Mouse (Mus musculus) bone marrow macrophage, adult 2 months (primary cell): ENCODE measurements at regions not wholly inside any gene's neighbourhood (a gene's known extent, or its start where the extent isn't known, plus 50 kb on each side); places are given as distances from the start of the nearest gene placed in this dataset.

ENCODE experiments used
- H3K27ac ChIP-seq: 2 replicates; pipeline ENCODE4 v1.5.1; 2012; ENCODE audit warnings: low read depth, low read length; ENCODE audit not compliant: insufficient read depth
- H3K4me1 ChIP-seq: 2 replicates; pipeline ENCODE4 v1.6.1; 2012; ENCODE audit warnings: low read length; ENCODE audit not compliant: control insufficient read depth, insufficient read depth
- H3K4me3 ChIP-seq: 2 replicates; pipeline ENCODE4 v1.5.1; 2012; ENCODE audit warnings: mild to moderate bottlenecking, low read length, moderate library complexity; ENCODE audit not compliant: insufficient read depth
- CTCF ChIP-seq: IDR thresholded peaks from 2 replicates; pipeline ENCODE4 v1.5.1; 2012; ENCODE audit warnings: low read depth, mild to moderate bottlenecking, low read length, moderate library complexity
- POLR2A ChIP-seq: IDR thresholded peaks from 2 replicates; pipeline ENCODE4 v1.6.1; 2012; ENCODE audit warnings: mild to moderate bottlenecking, low read depth, low read length, borderline replicate concordance

- TF ChIP-seq CTCF (no peak), POLR2A (no peak)
- H3K4me1 ChIP-seq = no peaks in the 10 kb centered on the region
- no peak overlapping the region for H3K27ac ChIP-seq
- no peak overlapping the region for H3K4me3 ChIP-seq
These were observed 77.5 kb downstream of the Nufip1 start for GRCm38 (mm10) chr14:76188105-76188645.

GRCm38 (mm10) chr14:76195324-76195723 is 84.6 kb downstream of the Nufip1 start:
- Histone ChIP-seq H3K27ac (peak overlapping the region; percentile 78), H3K4me1 (peaks cover 25% of the 10 kb centered on the region), H3K4me3 (no peak overlapping the region)
- TF ChIP-seq POLR2A (no peak), CTCF (no peak)

DNA sequence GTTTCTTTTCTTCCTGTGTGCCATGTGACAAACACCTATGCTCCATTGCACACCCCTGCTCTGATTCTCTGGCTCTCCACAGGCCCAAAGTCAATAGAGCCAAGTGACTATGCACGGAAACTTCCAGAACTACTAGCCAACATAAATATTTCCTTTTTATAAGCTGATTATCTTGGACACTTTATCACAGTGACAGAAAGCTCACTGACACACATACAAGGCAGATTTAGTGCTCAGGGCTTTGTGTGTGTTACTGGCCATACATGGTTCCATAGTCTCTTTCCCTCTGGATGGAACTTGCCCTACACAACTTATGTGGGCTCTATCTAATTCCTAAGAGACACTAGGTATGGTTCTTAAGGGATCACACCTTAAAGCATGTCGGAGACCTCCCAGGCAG is 86.7 kb downstream of the Nufip1 start:
- H3K27ac ChIP-seq = no peak overlapping the region
- peaks cover 25% of the 10 kb centered on the region for H3K4me1 ChIP-seq
- no peak for TF ChIP-seq POLR2A
- TF ChIP-seq CTCF = no peak
- H3K4me3 ChIP-seq = no peak overlapping the region

DNA sequence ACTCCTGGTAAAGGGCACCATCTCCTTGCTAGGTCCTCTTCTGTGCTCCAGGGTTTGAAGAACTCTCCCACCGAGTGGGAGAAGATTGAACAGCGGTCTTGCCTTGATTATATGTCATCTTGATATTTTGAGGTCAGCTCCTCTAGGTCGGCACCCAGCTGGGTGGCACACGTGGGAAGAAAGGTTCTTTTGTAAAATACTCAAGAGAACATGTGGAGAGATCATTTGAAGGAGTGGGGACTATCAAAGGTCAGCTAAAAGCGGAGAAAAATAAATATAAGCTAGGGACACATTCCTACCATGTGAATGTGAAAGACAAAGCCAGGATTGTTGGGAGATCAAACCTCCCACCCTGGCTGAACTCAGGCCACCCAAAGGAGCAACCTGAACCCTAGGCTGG is 87.7 kb downstream of the Nufip1 start:
- Histone ChIP-seq H3K4me1 (peaks cover 24% of the 10 kb centered on the region), H3K27ac (no peak overlapping the region), H3K4me3 (no peak overlapping the region)
- TF ChIP-seq POLR2A (no peak), CTCF (no peak)

GRCm38 (mm10) chr14:76202595-76202994 is 91.9 kb downstream of the Nufip1 start:
- no peaks in the 10 kb centered on the region for H3K4me1 ChIP-seq
- no peak overlapping the region for H3K4me3 ChIP-seq
- no peak overlapping the region for H3K27ac ChIP-seq
- TF ChIP-seq POLR2A = no peak
- no peak for TF ChIP-seq CTCF

- no peak overlapping the region for H3K27ac ChIP-seq
- H3K4me1 ChIP-seq = no peaks in the 10 kb centered on the region
- TF ChIP-seq CTCF (no peak), POLR2A (no peak)
- no peak overlapping the region for H3K4me3 ChIP-seq
These were observed 92.4 kb downstream of the Nufip1 start for GRCm38 (mm10) chr14:76203135-76203534.

DNA sequence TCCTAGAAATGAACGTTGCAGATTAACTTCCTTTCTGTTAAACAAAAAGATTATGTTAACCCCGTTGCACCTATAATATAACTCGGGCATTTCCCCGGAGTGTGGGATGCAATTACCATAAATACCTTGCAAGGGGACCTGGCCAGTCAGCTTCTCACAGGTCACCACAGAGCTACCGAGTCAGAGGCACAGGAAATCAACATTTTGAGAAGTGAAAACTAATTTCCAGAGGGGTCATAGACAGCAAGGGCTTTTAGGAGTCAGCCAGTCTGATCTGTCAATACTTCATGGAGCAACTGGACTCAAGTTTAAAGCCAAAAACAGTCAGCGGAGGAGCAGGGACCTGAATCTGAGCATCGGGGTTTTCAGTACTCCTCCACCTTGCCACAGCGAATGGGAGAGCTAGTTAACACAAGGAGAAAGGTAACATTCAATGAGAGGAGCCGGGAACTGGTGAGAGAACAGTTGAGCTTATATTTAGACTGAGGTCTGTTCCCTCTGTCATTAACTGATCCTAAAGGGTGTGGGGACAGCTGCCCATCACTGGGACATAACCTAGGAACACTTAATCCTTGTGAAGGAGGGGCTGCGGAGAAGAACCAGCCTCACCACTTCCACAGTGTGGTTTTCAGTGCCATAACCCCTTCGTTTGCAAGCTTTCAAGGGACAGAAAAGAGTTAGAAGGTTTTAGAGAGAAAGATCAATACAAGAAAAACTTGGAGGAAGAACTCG is 105.9 kb downstream of the Nufip1 start:
- H3K4me1 ChIP-seq = no peaks in the 10 kb centered on the region
- no peak for TF ChIP-seq CTCF
- TF ChIP-seq POLR2A = no peak
- H3K4me3 ChIP-seq = no peak overlapping the region
- no peak overlapping the region for H3K27ac ChIP-seq

DNA sequence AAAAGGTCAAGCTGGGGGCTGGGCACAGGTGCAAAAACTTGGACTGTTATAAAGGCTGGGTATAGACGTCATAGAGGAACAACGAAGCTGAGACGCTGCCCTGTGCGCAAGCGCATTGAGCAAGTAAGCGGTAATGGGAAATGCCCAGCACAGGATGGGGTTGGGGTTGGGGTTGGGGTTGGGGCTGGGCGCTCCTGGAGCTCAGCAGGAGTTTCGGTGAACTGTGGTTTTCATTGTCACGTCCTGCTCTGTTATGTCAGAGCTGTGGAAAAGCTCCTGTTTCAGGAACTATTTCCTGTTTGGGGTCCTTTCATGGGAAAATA is 106.4 kb downstream of the Nufip1 start:
- Histone ChIP-seq H3K4me1 (no peaks in the 10 kb centered on the region), H3K4me3 (no peak overlapping the region)

GRCm38 (mm10) chr14:76217571-76218256 is 107.0 kb downstream of the Nufip1 start:
- Histone ChIP-seq H3K27ac (no peak overlapping the region), H3K4me3 (no peak overlapping the region), H3K4me1 (no peaks in the 10 kb centered on the region)
- TF ChIP-seq CTCF = no peak
- no peak for TF ChIP-seq POLR2A

More for the DNA sequence above, 106.4 kb downstream of the Nufip1 start:
- H3K27ac ChIP-seq = no peak overlapping the region
- TF ChIP-seq POLR2A = no peak
- no peak for TF ChIP-seq CTCF

DNA sequence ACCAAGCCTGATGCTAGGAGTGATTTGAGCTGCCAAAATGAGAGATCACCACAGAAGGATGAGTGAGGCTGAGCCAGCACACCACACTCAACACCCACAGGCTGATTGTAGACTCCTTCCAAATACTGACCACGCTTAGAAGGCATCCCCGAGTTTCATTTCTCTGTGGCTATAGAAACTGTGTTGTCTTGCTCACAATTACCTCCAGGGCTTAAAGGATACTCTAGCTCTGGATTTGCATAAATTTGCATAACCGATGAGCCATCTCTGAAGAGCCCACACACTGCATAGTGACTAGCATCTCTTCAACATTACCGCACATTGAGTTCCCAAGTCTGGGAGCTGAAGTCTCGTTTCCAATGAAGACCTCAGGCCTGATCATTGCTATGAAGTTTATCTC is 110.3 kb downstream of the Nufip1 start:
- H3K4me3 ChIP-seq = no peak overlapping the region
- H3K27ac ChIP-seq = no peak overlapping the region
- H3K4me1 ChIP-seq = no peaks in the 10 kb centered on the region
- TF ChIP-seq CTCF (no peak), POLR2A (no peak)
